17 mouse cellular contexts compared by ENCODE assay signal in the genomic region with DNA sequence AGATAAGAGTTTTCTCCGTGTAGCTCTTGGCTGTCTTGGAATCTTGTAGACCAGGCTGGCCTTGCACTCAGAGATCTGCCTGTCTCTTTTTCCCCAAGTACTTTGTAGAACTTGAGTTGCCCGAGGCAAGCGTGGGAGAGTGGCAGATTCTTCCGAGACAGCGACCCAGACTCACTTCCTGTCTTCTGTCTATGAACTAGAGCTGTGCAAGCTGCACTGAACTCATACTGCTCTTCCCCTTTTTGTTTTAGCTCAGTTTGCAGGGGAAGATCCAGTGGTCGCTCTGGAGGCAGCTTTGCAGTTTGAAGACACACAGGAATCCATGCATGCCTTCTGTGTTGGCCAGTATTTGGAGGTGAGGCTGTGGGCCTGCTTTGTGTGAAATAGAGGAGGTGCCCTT.
DNase-seq lines count a peak whose midpoint lies in the region; ATAC-seq and TF ChIP-seq lines count a peak whose summit lies in the region.
"Had no signal": no experiment of that assay in that cellular context is flagged by ENCODE, and none has a peak within 500 bp of the region (broad histone marks: within the 10 kb centered on the region; RNA-seq: fewer than 3 reads in every experiment).

No protein-coding gene starts in this region.

- DNase-seq in lung, postnatal 14 days, result peak; percentile 3
- DNase-seq in lung, postnatal 0 days (ENCODE audit: low spot score), result no peak
- DNase-seq in CD4-positive, CD25-positive, alpha-beta regulatory T cell, adult 2 months (ENCODE audit: low read depth, low spot score), result peak; percentile 41
- DNase-seq in c-Kit-positive CD71-negative TER-119-negative erythroid progenitor cells, embryonic 14.5 days (ENCODE audit: low read depth), result peak; percentile 8
- DNase-seq in thymus, postnatal 14 days, result peak; percentile 20
- DNase-seq in gastrocnemius, postnatal 25 days, result no peak
- DNase-seq: adrenal gland, postnatal 25 days; cerebellum, adult 18-20 months; forebrain, postnatal 0 days; gastrocnemius, postnatal 10 days; kidney, adult 11 months; kidney, postnatal 36 days; midbrain, embryonic 14.5 days; right cerebral cortex, postnatal 14 days had no signal

- H3K9me3 ChIP-seq in lung, postnatal 0 days (ENCODE audit: low read length), result no peaks in the 10 kb centered on the region
- H3K9me3 ChIP-seq: heart, embryonic 13.5 days; hindbrain, embryonic 10.5 days had no signal

- H3K27me3 ChIP-seq in lung, postnatal 0 days (replicated peaks; ENCODE audit: insufficient read depth, low read length), result no peaks in the 10 kb centered on the region
- H3K27me3 ChIP-seq: heart, embryonic 13.5 days had no signal

- no peak for TF ChIP-seq CTCF in lung, postnatal 0 days (IDR thresholded peaks at IDR 0.05)

- H3K4me2 ChIP-seq in lung, postnatal 0 days (replicated peaks; ENCODE audit: low read depth, low read length), result no peak overlapping the region
- H3K4me2 ChIP-seq: heart, embryonic 13.5 days had no signal

- H3K36me3 ChIP-seq in lung, postnatal 0 days (ENCODE audit: insufficient read depth, low read length), result peaks cover 20% of the 10 kb centered on the region

- TF ChIP-seq EP300 in lung, postnatal 0 days (IDR thresholded peaks at IDR 0.05), result no peak

- WGBS in lung, postnatal 0 days, result 60% methylated on average over 6 of the region's 6 CpGs

- no peaks in the 10 kb centered on the region for H3K4me1 ChIP-seq in lung, postnatal 0 days (ENCODE audit: insufficient read depth, low read depth, low read length)
- H3K4me1 ChIP-seq: heart, embryonic 13.5 days; hindbrain, embryonic 10.5 days had no signal

- H3K27ac ChIP-seq in lung, postnatal 0 days (ENCODE audit: low read length), result no peak overlapping the region
- H3K27ac ChIP-seq: heart, embryonic 13.5 days; hindbrain, embryonic 10.5 days had no signal

- no peak for ATAC-seq in lung, postnatal 0 days
- ATAC-seq in megakaryocyte-erythroid progenitor cell, adult 5-6 weeks (replicated peaks; ENCODE audit: low FRiP score, low TSS enrichment, poor library complexity, severe bottlenecking), result no peak
- ATAC-seq: forebrain, postnatal 0 days had no signal

- H3K4me3 ChIP-seq in lung, postnatal 0 days (ENCODE audit: low read depth, low read length), result no peak overlapping the region
- H3K4me3 ChIP-seq: heart, embryonic 13.5 days; hindbrain, embryonic 10.5 days had no signal

- H3K9ac ChIP-seq in lung, postnatal 0 days (replicated peaks; ENCODE audit: low read depth), result no peak overlapping the region
- H3K9ac ChIP-seq: forebrain, postnatal 0 days; heart, embryonic 13.5 days had no signal

Comparison
In these comparisons a context has a peak if more than half of its experiments do, and no peak if none do; other contexts are left out.
1. DNase-seq: peak in lung, postnatal 14 days (single experiment), CD4-positive, CD25-positive, alpha-beta regulatory T cell, adult 2 months (single experiment), c-Kit-positive CD71-negative TER-119-negative erythroid progenitor cells, embryonic 14.5 days (single experiment) and thymus, postnatal 14 days (single experiment); none in lung, postnatal 0 days (single experiment) and gastrocnemius, postnatal 25 days (single experiment).